Mouse (Mus musculus): ENCODE data around the gene Dpm3. TPM values are rescaled to one million over a fixed set of nuclear protein-coding genes. Genes with fewer than 3 reads are reported as not detected.
"Not testable (repeated sequence)": the region's sequence is repeated elsewhere in the genome, so short reads cannot be mapped to it uniquely, and the experiment has no call there.

Dpm3 gene
- polyA plus RNA-seq, 1 experiment = 231 TPM

DNA sequence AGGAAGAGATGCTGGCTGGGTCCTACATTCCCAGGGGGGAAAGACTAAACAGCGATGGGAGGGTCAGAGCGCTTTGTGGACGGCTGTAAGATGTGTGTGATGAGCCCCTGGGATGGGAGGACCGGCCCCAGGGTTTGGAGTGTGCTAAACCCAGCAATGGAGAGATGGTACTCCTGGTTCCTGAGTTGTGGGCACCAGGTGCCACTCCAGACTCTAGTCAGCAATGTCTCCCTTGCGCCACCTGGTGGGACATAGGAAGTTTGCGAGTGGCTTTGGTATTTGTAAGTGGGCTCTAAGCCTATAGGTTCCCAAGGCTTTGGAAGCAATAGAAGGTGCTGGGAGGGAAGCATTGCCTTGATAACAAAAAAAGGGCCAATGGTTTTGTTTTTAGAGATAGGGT, 43.3 kb upstream of the Dpm3 start:
- peaks cover 5% of the 10 kb centered on the region; the same call in 1 of the 2 replicates for H3K4me1 ChIP-seq (ENCODE audit: control insufficient read depth, insufficient read depth, insufficient read length)

DNA sequence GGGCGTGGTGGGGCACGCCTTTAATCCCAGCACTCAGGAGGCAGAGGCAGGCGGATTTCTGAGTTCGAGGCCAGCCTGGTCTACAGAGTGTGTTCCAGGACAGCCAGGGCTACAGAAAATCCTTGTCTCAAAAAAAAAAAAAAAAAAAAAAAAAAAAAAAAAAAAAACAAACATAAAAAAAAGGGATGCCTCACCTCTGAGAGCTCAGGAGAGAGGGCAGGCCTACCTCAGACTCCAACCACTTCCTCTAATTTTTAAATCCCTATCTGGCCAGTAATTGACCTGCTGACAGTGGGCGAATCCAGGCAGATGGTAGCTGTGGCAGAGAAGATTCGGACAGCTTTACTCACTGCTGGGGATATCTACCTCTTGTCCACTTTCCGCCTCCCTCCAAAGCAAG, 42.8 kb upstream of the Dpm3 start:
- H3K27me3 ChIP-seq (ENCODE audit: control insufficient read depth, insufficient read depth, low read length); H3K4me1 ChIP-seq (ENCODE audit: control insufficient read depth, insufficient read depth, insufficient read length); H3K36me3 ChIP-seq (ENCODE audit: control insufficient read depth, insufficient read depth, low read length); DNase-seq (ENCODE audit: low read depth in 1 of 2, low spot score in 2 of 2); H3K4me3 ChIP-seq (ENCODE audit: extremely low read depth, insufficient read depth, insufficient read length); H3K27ac ChIP-seq (ENCODE audit: insufficient read depth, low read length): not testable (repeated sequence)
- 82% methylated on average over 7 of the region's 7 CpGs for WGBS

More for the DNA sequence above, 43.3 kb upstream of the Dpm3 start:
- Histone ChIP-seq H3K4me3 (ENCODE audit: extremely low read depth, insufficient read depth, insufficient read length) (no peak overlapping the region), H3K27me3 (ENCODE audit: control insufficient read depth, insufficient read depth, low read length) (no peaks in the 10 kb centered on the region), H3K36me3 (ENCODE audit: control insufficient read depth, insufficient read depth, low read length) (no peaks in the 10 kb centered on the region), H3K27ac (ENCODE audit: insufficient read depth, low read length) (no peak overlapping the region)
- 0% methylated on average over 6 of the region's 6 CpGs for WGBS
- DNase-seq (ENCODE audit: low read depth in 1 of 2, low spot score in 2 of 2) = peak; percentile 76 to 80
- TF ChIP-seq POLR2A (IDR thresholded peaks at IDR 0.05; ENCODE audit: low read depth, low read length) (no peak), CTCF (IDR thresholded peaks at IDR 0.05; ENCODE audit: extremely low read depth, insufficient read depth, insufficient read length, insufficient replicate concordance) (peak; percentile 73; the same call in 1 of the 2 replicates)

DNA sequence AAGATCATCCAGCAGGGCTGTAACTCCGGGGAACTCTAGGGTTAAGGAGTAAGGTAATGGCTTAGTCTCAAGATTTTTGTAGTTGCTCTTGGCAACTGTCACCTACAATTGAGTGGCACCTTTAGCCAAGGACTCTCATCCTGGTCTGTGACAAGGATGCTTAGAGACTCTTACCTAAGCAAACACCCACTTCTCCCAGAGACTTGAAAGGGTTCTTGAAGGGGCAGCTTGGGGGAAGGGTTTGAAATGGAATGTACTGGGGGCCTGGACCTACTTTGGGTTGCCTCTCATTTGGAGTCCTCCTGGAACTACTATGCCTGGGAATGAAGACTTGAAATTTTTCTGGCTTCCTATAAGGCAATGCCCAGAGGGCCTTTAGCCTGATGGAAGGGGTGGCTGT, 40.9 kb upstream of the Dpm3 start:
- no peaks in the 10 kb centered on the region for H3K27me3 ChIP-seq (ENCODE audit: control insufficient read depth, insufficient read depth, low read length)
- H3K27ac ChIP-seq (ENCODE audit: insufficient read depth, low read length) = no peak overlapping the region
- H3K4me3 ChIP-seq (ENCODE audit: extremely low read depth, insufficient read depth, insufficient read length) = no peak overlapping the region
- no peak for DNase-seq (ENCODE audit: low read depth in 1 of 2, low spot score in 2 of 2)
- no peak for TF ChIP-seq CTCF (IDR thresholded peaks at IDR 0.05; ENCODE audit: extremely low read depth, insufficient read depth, insufficient read length, insufficient replicate concordance)
- no peak for TF ChIP-seq POLR2A (IDR thresholded peaks at IDR 0.05; ENCODE audit: low read depth, low read length)
- H3K4me1 ChIP-seq (ENCODE audit: control insufficient read depth, insufficient read depth, insufficient read length) = peaks cover 5% of the 10 kb centered on the region; the same call in 1 of the 2 replicates
- H3K36me3 ChIP-seq (ENCODE audit: control insufficient read depth, insufficient read depth, low read length) = no peaks in the 10 kb centered on the region
- WGBS = 90% methylated on average over 1 of the region's 1 CpGs

DNA sequence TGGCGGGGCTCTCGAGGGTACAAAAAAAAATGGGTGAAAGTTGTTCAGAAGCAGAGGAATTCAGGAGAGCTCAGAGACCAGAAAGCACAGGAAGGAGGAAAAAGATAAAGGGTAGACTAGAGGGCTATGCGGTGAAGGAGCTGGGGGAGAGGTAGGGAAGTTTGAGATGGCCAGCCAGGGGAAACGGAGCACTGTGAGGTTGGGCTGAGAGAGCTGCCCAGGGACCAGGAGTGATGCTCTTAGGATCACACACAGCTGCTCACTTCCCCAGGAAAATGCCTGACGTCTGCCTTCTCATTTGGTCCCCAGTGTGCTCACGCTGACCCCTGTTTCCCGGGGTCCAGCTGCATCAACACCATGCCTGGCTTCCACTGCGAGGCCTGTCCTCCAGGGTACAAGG, 39.6 kb upstream of the Dpm3 start:
- DNase-seq (ENCODE audit: low read depth in 1 of 2, low spot score in 2 of 2) = no peak
- no peak for TF ChIP-seq CTCF (IDR thresholded peaks at IDR 0.05; ENCODE audit: extremely low read depth, insufficient read depth, insufficient read length, insufficient replicate concordance)
- TF ChIP-seq POLR2A (IDR thresholded peaks at IDR 0.05; ENCODE audit: low read depth, low read length) = no peak
- Histone ChIP-seq H3K4me1 (ENCODE audit: control insufficient read depth, insufficient read depth, insufficient read length) (peaks cover 5% of the 10 kb centered on the region; the same call in 1 of the 2 replicates), H3K27ac (ENCODE audit: insufficient read depth, low read length) (no peak overlapping the region), H3K4me3 (ENCODE audit: extremely low read depth, insufficient read depth, insufficient read length) (no peak overlapping the region), H3K27me3 (ENCODE audit: control insufficient read depth, insufficient read depth, low read length) (no peaks in the 10 kb centered on the region), H3K36me3 (ENCODE audit: control insufficient read depth, insufficient read depth, low read length) (no peaks in the 10 kb centered on the region)
- WGBS = 58% methylated on average over 8 of the region's 8 CpGs

DNA sequence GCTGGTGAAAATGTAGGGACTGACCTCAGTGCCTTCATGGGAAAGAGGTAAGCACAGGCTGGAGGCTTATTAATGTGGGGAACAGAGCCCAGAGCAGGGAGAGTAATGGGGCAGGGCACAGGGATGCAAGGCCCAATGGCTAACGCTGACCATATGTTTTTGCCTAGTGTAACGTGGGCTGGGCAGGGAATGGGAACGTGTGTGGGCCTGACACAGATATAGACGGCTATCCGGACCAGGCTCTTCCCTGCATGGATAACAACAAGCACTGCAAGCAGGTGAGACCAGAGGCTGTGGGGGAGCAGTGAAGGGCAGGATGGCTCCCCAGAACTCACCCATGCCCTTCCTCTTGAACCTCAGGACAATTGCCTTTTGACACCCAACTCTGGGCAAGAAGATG, 38.0 kb upstream of the Dpm3 start:
- Histone ChIP-seq H3K4me3 (ENCODE audit: extremely low read depth, insufficient read depth, insufficient read length) (no peak overlapping the region), H3K27ac (ENCODE audit: insufficient read depth, low read length) (no peak overlapping the region), H3K36me3 (ENCODE audit: control insufficient read depth, insufficient read depth, low read length) (no peaks in the 10 kb centered on the region), H3K4me1 (ENCODE audit: control insufficient read depth, insufficient read depth, insufficient read length) (no peaks in the 10 kb centered on the region), H3K27me3 (ENCODE audit: control insufficient read depth, insufficient read depth, low read length) (no peaks in the 10 kb centered on the region)
- 90% methylated on average over 5 of the region's 5 CpGs for WGBS
- TF ChIP-seq CTCF (IDR thresholded peaks at IDR 0.05; ENCODE audit: extremely low read depth, insufficient read depth, insufficient read length, insufficient replicate concordance) (no peak), POLR2A (IDR thresholded peaks at IDR 0.05; ENCODE audit: low read depth, low read length) (no peak)
- no peak for DNase-seq (ENCODE audit: low read depth in 1 of 2, low spot score in 2 of 2)

DNA sequence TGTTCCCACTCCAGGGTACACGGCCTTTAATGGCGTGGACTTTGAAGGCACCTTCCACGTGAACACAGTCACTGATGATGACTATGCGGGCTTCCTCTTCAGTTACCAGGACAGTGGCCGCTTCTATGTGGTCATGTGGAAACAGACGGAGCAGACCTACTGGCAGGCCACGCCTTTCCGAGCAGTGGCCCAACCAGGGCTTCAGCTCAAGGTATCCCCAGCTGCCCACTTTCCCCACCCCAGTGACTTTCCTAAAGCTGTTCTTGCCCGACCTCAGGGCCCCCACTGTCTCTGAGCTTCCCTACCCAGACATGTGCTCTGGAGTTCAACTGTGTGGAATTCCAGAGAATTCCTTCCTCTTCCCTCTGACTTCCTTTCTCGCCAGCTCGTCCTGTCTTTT, 34.4 kb upstream of the Dpm3 start:
- WGBS = 87% methylated on average over 11 of the region's 11 CpGs
- no peak overlapping the region for H3K27ac ChIP-seq (ENCODE audit: insufficient read depth, low read length)
- TF ChIP-seq CTCF (IDR thresholded peaks at IDR 0.05; ENCODE audit: extremely low read depth, insufficient read depth, insufficient read length, insufficient replicate concordance) = no peak
- no peak for TF ChIP-seq POLR2A (IDR thresholded peaks at IDR 0.05; ENCODE audit: low read depth, low read length)

DNA sequence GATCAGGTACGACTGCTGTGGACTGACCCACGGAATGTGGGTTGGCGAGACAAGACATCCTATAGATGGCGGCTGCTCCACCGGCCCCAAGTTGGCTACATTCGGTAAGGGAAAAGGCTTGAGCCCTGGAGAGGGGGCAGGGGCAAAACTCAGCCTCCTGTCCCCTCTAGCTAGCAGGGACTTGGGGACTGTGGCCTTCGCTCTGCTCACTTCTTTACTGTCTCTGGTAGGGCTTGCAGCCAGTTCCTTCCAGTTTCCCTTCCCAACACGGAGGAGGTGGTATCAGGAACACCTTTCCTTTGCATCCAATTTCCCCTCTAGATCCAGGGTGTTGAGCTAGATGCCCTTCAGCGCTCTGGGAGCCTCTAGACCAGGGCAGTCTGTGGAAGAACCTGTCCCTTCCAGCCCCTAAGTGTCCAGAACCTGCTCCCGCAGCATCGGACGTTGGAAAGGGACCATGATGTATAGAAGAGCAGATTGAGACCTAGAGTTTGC, 33.8 kb upstream of the Dpm3 start:
- no peak overlapping the region for H3K27ac ChIP-seq (ENCODE audit: insufficient read depth, low read length)
- H3K4me1 ChIP-seq (ENCODE audit: control insufficient read depth, insufficient read depth, insufficient read length) = peaks cover 7% of the 10 kb centered on the region; the same call in 1 of the 2 replicates
- H3K4me3 ChIP-seq (ENCODE audit: extremely low read depth, insufficient read depth, insufficient read length) = no peak overlapping the region
- peaks cover 8% of the 10 kb centered on the region; the same call in 1 of the 2 replicates for H3K27me3 ChIP-seq (ENCODE audit: control insufficient read depth, insufficient read depth, low read length)
- TF ChIP-seq POLR2A (IDR thresholded peaks at IDR 0.05; ENCODE audit: low read depth, low read length) (no peak), CTCF (IDR thresholded peaks at IDR 0.05; ENCODE audit: extremely low read depth, insufficient read depth, insufficient read length, insufficient replicate concordance) (no peak)
- H3K36me3 ChIP-seq (ENCODE audit: control insufficient read depth, insufficient read depth, low read length) = no peaks in the 10 kb centered on the region
- DNase-seq (ENCODE audit: low read depth in 1 of 2, low spot score in 2 of 2) = no peak
- 86% methylated on average over 12 of the region's 12 CpGs for WGBS

More for the DNA sequence above, 34.4 kb upstream of the Dpm3 start:
- no peak for DNase-seq (ENCODE audit: low read depth in 1 of 2, low spot score in 2 of 2)
- Histone ChIP-seq H3K4me3 (ENCODE audit: extremely low read depth, insufficient read depth, insufficient read length) (no peak overlapping the region), H3K4me1 (ENCODE audit: control insufficient read depth, insufficient read depth, insufficient read length) (peaks cover 7% of the 10 kb centered on the region; the same call in 1 of the 2 replicates), H3K27me3 (ENCODE audit: control insufficient read depth, insufficient read depth, low read length) (peaks cover 8% of the 10 kb centered on the region; the same call in 1 of the 2 replicates), H3K36me3 (ENCODE audit: control insufficient read depth, insufficient read depth, low read length) (no peaks in the 10 kb centered on the region)

Measured in spleen, adult 2 months (tissue).